Mouse (Mus musculus) midbrain, embryonic 12.5 days (tissue): ENCODE results near the gene Gm21083. TPM values are rescaled to one million over a fixed set of nuclear protein-coding genes. Genes with fewer than 3 reads are reported as not detected.

Experiments used
- polyA plus RNA-seq: library from polyadenylated mRNA; unstranded; fragments of >200 nt; fragmentation: Nextera tagmentation; extraction: Ambion mirVana; gene quantifications from 2 replicates; pipeline ENCODE4 v1.2.1, GENCODE M21; 2016

Gene Gm21083
- polyA plus RNA-seq, 1 experiment from 2014 or later: not detected

Other genes starting within 250 kb of the Gm21083 start
- gene Gm21149, start 100.8 kb upstream of the Gm21083 start, polyA plus RNA-seq: not detected in 2 replicates
- not detected in 2 replicates for gene Gm21190, start 48.1 kb upstream of the Gm21083 start, polyA plus RNA-seq
- gene Speer4d, start 41.7 kb downstream of the Gm21083 start, polyA plus RNA-seq: not detected in 2 replicates
- gene 4930572O03Rik, start 79.7 kb downstream of the Gm21083 start, polyA plus RNA-seq: not detected in 2 replicates
- gene Speer4c, start 136.9 kb downstream of the Gm21083 start, polyA plus RNA-seq: not detected in 2 replicates